ENCODE assay signal across 30 mouse cellular contexts in the genomic region with DNA sequence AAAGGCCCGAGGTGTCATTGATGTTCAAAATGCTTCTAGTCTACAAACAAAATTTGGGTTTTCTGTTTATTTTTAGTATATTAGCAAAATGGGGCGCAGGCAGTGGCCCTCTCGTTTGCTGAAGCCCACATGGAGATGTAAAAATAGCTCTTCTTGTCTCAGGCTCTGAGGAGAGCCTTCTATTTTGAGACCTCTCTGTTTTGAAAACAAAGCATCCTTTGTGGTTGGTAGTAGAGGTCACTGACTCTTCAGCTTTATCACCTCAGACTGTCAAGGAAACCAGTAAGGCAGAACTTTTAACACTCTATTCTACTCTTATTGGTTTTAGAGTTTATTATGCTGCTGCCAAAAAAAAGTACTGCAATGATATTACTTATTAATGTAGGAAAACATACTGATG.
A peak's percentile ranks its signal among the peaks of the same experiment; 100 is the strongest.
DNase-seq lines count a peak whose midpoint lies in the region; ATAC-seq lines count a peak whose summit lies in the region.
"Had no signal": no experiment of that assay in that cellular context is flagged by ENCODE, and none has a peak within 500 bp of the region (broad histone marks: within the 10 kb centered on the region; RNA-seq: fewer than 3 reads in every experiment).

No protein-coding gene starts in this region.

- intact Hi-C loops in heart, postnatal 14 days (cut with DNase I): no loop called here
- intact Hi-C loops in heart, postnatal 25 days (cut with DNase I): no loop called here

- ATAC-seq in heart, embryonic 15.5 days (replicated peaks; ENCODE audit: insufficient number of reproducible peaks, insufficient read depth, low FRiP score, low read depth): no peak
- ATAC-seq in neural tube, embryonic 15.5 days (ENCODE audit: low FRiP score): no peak
- ATAC-seq in midbrain, embryonic 11.5 days (ENCODE audit: low FRiP score): no peak
- ATAC-seq: forebrain, embryonic 13.5 days; intestine, embryonic 16.5 days; Patski had no signal

- DNase-seq in heart, embryonic 10.5 days (ENCODE audit: low spot score): no peak
- no peak for DNase-seq in heart, postnatal 14 days
- no peak for DNase-seq in heart, postnatal 25 days (ENCODE audit: low spot score)
- DNase-seq in neural tube, embryonic 10.5 days (ENCODE audit: extremely low spot score, low spot score): no peak
- no peak for DNase-seq in adrenal gland, adult 8-10 months
- no peak for DNase-seq in midbrain, embryonic 11.5 days (ENCODE audit: low spot score, missing footprints)
- DNase-seq: adrenal gland, postnatal 14 days; cerebellum, adult 11 months; cerebellum, adult 9-10 months; cerebellum, postnatal 36 days; gastrocnemius, postnatal 14 days; kidney, adult 8-10 months; layer of hippocampus, adult 9-11 months; right cerebral cortex, postnatal 25 days; thymus, adult 18-20 months; thymus, postnatal 25 days had no signal

- no peaks in the 10 kb centered on the region for H3K27me3 ChIP-seq in heart, embryonic 10.5 days (ENCODE audit: insufficient read depth, poor library complexity, severe bottlenecking)
- no peaks in the 10 kb centered on the region for H3K27me3 ChIP-seq in heart, embryonic 15.5 days
- H3K27me3 ChIP-seq in neural tube, embryonic 15.5 days (replicated peaks): no peaks in the 10 kb centered on the region
- H3K27me3 ChIP-seq in midbrain, embryonic 11.5 days (ENCODE audit: control insufficient read depth, insufficient read depth, low read length): no peaks in the 10 kb centered on the region
- H3K27me3 ChIP-seq: embryonic facial prominence, embryonic 15.5 days; forebrain, embryonic 13.5 days; hindbrain, embryonic 13.5 days; limb, embryonic 13.5 days; lung, embryonic 15.5 days; midbrain, embryonic 12.5 days; Patski had no signal

- peaks cover 59% of the 10 kb centered on the region for H3K4me1 ChIP-seq in heart, embryonic 10.5 days
- peaks cover 43% of the 10 kb centered on the region for H3K4me1 ChIP-seq in heart, embryonic 15.5 days (replicated peaks)
- peaks cover 21% of the 10 kb centered on the region for H3K4me1 ChIP-seq in neural tube, embryonic 15.5 days
- peaks cover 3% of the 10 kb centered on the region; the same call in 1 of the 2 replicates for H3K4me1 ChIP-seq in midbrain, embryonic 11.5 days (ENCODE audit: control insufficient read depth, insufficient read depth, low read length)
- H3K4me1 ChIP-seq: limb, embryonic 13.5 days; midbrain, embryonic 12.5 days had no signal

- WGBS in heart, embryonic 10.5 days: 22% methylated on average over 3 of the region's 3 CpGs
- 23% methylated on average over 3 of the region's 3 CpGs for WGBS in heart, embryonic 15.5 days
- WGBS in neural tube, embryonic 15.5 days: 18% methylated on average over 3 of the region's 3 CpGs
- WGBS in midbrain, embryonic 11.5 days: 40% methylated on average over 3 of the region's 3 CpGs

- H3K9ac ChIP-seq in heart, embryonic 15.5 days: no peak overlapping the region
- H3K9ac ChIP-seq in neural tube, embryonic 15.5 days (replicated peaks): no peak overlapping the region
- H3K9ac ChIP-seq in midbrain, embryonic 11.5 days (ENCODE audit: low read length): no peak overlapping the region
- H3K9ac ChIP-seq: embryonic facial prominence, embryonic 15.5 days; forebrain, embryonic 13.5 days; hindbrain, embryonic 13.5 days; limb, embryonic 13.5 days; lung, embryonic 15.5 days; midbrain, embryonic 12.5 days had no signal

- H3K36me3 ChIP-seq in heart, embryonic 10.5 days: peaks cover 46% of the 10 kb centered on the region
- H3K36me3 ChIP-seq in heart, embryonic 15.5 days: peaks cover 23% of the 10 kb centered on the region
- H3K36me3 ChIP-seq in neural tube, embryonic 15.5 days: peaks cover 29% of the 10 kb centered on the region
- 0 out of 2 replicates have a peak, but pooled peaks cover 2% of the 10 kb centered on the region for H3K36me3 ChIP-seq in midbrain, embryonic 11.5 days (ENCODE audit: control insufficient read depth, insufficient read depth, low read length)

- no peak overlapping the region for H3K4me3 ChIP-seq in heart, embryonic 10.5 days
- no peak overlapping the region for H3K4me3 ChIP-seq in heart, embryonic 15.5 days
- no peak overlapping the region for H3K4me3 ChIP-seq in neural tube, embryonic 15.5 days (replicated peaks)
- H3K4me3 ChIP-seq in midbrain, embryonic 11.5 days (ENCODE audit: low read depth, low read length): no peak overlapping the region
- H3K4me3 ChIP-seq: embryonic facial prominence, embryonic 10.5 days; embryonic facial prominence, embryonic 15.5 days; forebrain, embryonic 13.5 days; hindbrain, embryonic 13.5 days; limb, embryonic 13.5 days; lung, embryonic 15.5 days; midbrain, embryonic 12.5 days had no signal

- H3K9me3 ChIP-seq in heart, embryonic 10.5 days: no peaks in the 10 kb centered on the region
- H3K9me3 ChIP-seq in heart, embryonic 15.5 days (replicated peaks): no peaks in the 10 kb centered on the region
- no peaks in the 10 kb centered on the region for H3K9me3 ChIP-seq in neural tube, embryonic 15.5 days (replicated peaks)
- H3K9me3 ChIP-seq in midbrain, embryonic 11.5 days (ENCODE audit: control insufficient read depth, low read length): no peaks in the 10 kb centered on the region
- H3K9me3 ChIP-seq: embryonic facial prominence, embryonic 10.5 days; embryonic facial prominence, embryonic 15.5 days; forebrain, embryonic 13.5 days; hindbrain, embryonic 13.5 days; limb, embryonic 13.5 days; lung, embryonic 15.5 days; midbrain, embryonic 12.5 days had no signal

- peak overlapping the region; percentile 73 for H3K27ac ChIP-seq in heart, embryonic 10.5 days
- peak overlapping the region; percentile 56 for H3K27ac ChIP-seq in heart, embryonic 15.5 days
- H3K27ac ChIP-seq in neural tube, embryonic 15.5 days (replicated peaks): peak overlapping the region; percentile 4; the same call in 1 of the 2 replicates
- H3K27ac ChIP-seq in midbrain, embryonic 11.5 days (ENCODE audit: low read depth, low read length): no peak overlapping the region
- H3K27ac ChIP-seq: embryonic facial prominence, embryonic 10.5 days; embryonic facial prominence, embryonic 15.5 days; forebrain, embryonic 13.5 days; kidney, postnatal 0 days; limb, embryonic 13.5 days; lung, embryonic 15.5 days; midbrain, embryonic 12.5 days; stomach, postnatal 0 days had no signal

- peak overlapping the region; percentile 25; the same call in 1 of the 2 replicates for H3K4me2 ChIP-seq in heart, embryonic 15.5 days
- no peak overlapping the region for H3K4me2 ChIP-seq in neural tube, embryonic 15.5 days
- no peak overlapping the region for H3K4me2 ChIP-seq in midbrain, embryonic 11.5 days
- H3K4me2 ChIP-seq: embryonic facial prominence, embryonic 15.5 days; forebrain, embryonic 13.5 days; hindbrain, embryonic 13.5 days; limb, embryonic 13.5 days; liver, embryonic 11.5 days; lung, embryonic 15.5 days; midbrain, embryonic 12.5 days had no signal
